Mouse (Mus musculus) lung, postnatal 0 days (tissue): Measurements from ENCODE around the gene Fbxw27.

Source experiments
- CTCF ChIP-seq: IDR thresholded peaks from 2 replicates; pipeline ENCODE4 v1.5.1; 2016; ENCODE audit warnings: antibody characterized with exemption, mild to moderate bottlenecking
- EP300 ChIP-seq: IDR thresholded peaks from 2 replicates; pipeline ENCODE4 v1.6.1; 2016; ENCODE audit warnings: antibody characterized with exemption, mild to moderate bottlenecking, control low read depth

GRCm38 (mm10) chr9:109813424-109813823, 23.0 kb upstream of the Fbxw27 start:
- TF ChIP-seq CTCF: no peak
- TF ChIP-seq EP300: no peak
